Mouse (Mus musculus): ENCODE data around the gene Upk3b.

Upk3b gene

GRCm38 (mm10) chr5:136038258-136039214 lies at the start of gene Upk3b:
Gene Upk3b (plus strand): TSS chr5:136038496.
- DNase-seq (ENCODE audit: low spot score in 2 of 2): no peak

DNA sequence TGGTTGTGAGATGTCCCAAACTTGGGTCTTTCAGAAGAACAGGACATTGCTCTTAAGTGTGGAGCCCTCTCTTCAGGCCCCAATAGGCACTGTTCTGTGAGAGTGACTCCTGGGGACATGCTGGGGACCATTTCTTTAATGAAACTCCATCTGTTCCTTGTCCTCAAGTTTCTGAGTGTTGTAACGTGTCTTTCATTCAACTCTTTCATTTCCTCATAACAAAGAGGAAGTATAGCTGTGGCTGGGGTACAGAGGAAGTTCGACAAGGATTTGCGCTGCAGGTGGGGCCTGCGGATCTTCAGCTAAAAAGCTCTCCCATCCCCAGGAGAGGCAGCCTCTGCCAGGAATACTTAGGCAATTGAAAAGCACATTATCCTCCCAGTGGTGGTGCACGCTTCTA lies 47.7 kb upstream of the Upk3b start:
- peak; percentile 66 to 74 for DNase-seq (ENCODE audit: low spot score in 2 of 2)

- no peak for DNase-seq (ENCODE audit: low spot score in 2 of 2)
These were observed 44.8 kb upstream of the Upk3b start for GRCm38 (mm10) chr5:135993381-135993965.

DNA sequence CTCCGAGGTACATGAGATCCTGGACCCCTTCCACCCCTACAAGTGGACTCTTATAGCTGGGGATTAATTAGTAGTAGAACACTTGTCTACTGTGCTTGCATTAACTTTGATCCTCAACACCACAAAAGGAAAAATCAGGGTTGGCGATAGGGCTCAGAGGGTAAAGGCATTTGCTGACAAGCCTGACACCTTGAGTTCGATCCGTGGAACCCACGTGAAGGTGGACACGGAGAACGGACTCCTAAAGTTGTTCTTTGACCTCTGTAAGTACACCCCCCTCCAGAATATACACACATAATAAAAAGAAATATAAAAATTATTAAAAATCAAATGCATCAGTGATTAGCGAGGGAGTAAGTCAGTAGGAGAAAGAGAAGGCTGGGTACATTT lies 44.0 kb upstream of the Upk3b start:
- no peak for DNase-seq (ENCODE audit: low spot score in 2 of 2)

DNA sequence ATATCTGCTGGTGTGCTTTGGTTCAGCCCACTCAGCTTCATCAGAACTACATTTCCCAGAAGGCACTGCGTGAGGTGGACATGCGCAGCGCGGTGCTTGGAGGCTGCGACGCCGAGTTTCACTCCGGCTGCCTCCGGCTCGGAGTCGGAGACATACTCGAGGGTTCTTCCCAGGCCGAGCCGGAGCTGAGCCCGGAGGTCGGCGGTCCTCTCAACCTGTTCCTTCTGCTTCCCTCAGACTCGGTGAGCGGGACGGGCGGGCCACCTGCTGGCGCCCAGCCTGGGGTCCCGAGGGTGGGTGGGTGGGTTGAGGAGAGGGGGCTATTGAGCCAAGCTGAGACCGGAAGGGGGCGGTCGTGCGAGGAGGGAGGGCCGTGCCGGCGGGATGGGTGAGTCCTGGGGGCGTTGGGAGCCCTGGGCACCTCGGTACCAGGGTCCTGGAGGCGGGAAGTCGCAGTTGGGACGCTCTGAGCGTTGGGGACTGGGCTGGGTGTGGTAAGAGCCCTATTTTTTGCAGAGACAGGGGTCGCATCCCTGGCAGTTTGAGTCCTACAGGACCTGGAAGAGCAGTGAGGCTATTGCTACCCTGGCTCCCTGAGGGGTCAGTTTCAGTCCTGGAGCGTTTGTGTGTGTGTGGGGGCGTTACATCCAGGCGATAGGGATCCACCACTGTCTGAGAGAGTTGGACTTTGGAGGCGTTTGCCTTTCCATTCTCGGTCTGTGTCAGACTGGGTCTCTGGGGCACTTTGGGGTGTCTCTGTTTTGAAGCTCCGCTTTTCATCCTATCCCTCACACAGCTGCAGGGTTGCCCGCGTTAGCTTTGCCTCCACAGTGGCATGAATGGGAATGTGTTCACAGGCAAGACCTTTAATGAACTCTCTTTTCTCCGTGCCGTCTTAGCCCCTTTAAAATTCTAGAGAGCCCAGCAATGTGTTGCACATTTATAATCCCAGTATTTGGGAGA lies 43.3 kb upstream of the Upk3b start, which contains the start of gene Dtx2:
TSS of gene Dtx2 (plus strand) at position 76 of the 963 bp plus-strand sequence.
- peak; percentile 89 for DNase-seq (ENCODE audit: low spot score in 2 of 2)

GRCm38 (mm10) chr5:135996162-135996561 lies 42.1 kb upstream of the Upk3b start:
- DNase-seq (ENCODE audit: low spot score in 2 of 2): no peak

GRCm38 (mm10) chr5:136001222-136001621 lies 37.1 kb upstream of the Upk3b start:
- DNase-seq (ENCODE audit: low spot score in 2 of 2): no peak

- no peak for DNase-seq (ENCODE audit: low spot score in 2 of 2)
These were observed 36.0 kb upstream of the Upk3b start for GRCm38 (mm10) chr5:136002325-136002724.

GRCm38 (mm10) chr5:136002751-136003151 lies 35.5 kb upstream of the Upk3b start:
- no peak for DNase-seq (ENCODE audit: low spot score in 2 of 2)

GRCm38 (mm10) chr5:136004537-136004936 lies 33.8 kb upstream of the Upk3b start:
- DNase-seq (ENCODE audit: low spot score in 2 of 2): no peak

DNA sequence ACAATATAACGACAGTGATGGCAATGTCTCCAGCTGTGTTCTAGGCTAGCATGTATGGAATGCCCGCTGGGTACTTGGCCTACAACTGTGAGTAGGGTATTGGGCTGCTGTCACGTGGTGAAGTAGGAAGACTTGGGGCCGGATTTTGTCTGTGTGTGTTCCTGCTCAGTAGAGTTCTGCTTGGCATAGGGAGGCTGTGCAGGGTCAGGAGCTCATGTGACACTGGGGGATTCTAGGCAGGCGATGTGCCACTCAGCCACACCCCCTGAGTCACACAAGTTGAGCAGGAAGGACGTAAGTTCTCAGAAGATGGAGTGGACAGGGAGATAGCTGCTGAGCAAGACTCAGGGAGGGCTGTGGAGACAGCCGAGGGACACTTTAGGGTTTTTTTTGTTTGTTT lies 30.6 kb upstream of the Upk3b start:
- no peak for DNase-seq (ENCODE audit: low spot score in 2 of 2)

DNA sequence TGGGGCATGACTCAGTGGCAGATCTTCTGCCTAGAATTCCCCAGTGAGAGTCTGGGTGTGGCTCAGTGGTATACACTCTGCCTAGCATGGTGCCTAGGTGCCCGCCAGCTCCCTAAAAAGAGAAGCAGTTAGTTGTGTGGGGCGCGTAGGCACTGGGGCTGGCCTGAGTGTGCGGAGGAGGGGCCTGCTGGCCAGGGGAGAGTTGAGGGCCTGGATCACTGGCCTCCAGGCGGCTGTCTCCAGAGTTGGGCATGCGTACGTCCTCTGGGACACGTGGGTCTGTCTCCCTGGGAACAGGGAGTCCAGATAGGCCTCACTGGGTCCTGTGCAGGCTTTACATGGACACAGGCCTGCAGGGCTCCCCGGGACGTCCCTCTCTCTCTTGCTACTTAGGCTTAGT lies 23.4 kb upstream of the Upk3b start:
- no peak for DNase-seq (ENCODE audit: low spot score in 2 of 2)

DNA sequence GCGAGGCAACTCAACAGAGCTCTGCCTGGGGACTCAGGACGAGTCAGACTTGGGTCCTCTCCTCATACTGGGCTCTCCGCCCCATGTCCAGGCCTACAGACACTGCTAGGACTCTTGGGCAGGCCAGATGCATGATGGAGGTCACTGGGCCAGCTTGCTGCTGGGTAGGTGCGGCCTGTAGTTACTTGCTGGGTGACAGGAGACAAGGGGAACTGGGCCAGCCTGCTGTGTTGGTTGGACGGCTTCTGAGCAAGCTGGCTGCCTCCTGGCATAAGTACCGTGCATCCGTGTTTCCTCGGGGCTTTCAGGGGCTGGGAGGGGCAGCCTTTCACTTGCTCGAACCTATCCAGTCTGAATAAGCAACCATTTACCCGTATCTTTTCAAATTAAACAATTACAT lies 22.7 kb upstream of the Upk3b start:
- no peak for DNase-seq (ENCODE audit: low spot score in 2 of 2)

GRCm38 (mm10) chr5:136016014-136016876 lies 22.1 kb upstream of the Upk3b start:
- no peak for DNase-seq (ENCODE audit: low spot score in 2 of 2)

GRCm38 (mm10) chr5:136017262-136017661 lies 21.0 kb upstream of the Upk3b start:
- no peak for DNase-seq (ENCODE audit: low spot score in 2 of 2)

DNA sequence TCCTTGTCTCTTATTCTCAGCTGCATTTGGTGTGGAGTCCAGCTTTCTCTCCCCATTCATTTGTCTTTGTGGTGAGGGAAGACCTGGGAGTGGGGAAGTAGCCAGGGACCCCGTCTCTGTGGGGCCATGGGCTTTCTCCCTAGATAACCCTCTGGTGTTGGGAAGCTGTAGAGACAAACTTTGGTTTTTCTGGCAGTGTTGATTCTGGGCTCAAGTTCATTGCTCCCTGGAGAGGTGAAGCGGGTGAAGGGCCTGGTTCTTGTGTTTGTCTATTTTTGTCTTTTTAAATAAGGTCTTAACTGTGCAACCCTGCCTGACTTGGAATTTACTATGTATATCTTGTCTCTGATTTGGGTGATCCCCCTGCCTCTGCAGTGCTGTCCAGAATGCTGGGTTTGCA lies 19.6 kb upstream of the Upk3b start:
- DNase-seq (ENCODE audit: low spot score in 2 of 2): no peak

GRCm38 (mm10) chr5:136019907-136020306 lies 18.4 kb upstream of the Upk3b start:
- no peak for DNase-seq (ENCODE audit: low spot score in 2 of 2)

DNA sequence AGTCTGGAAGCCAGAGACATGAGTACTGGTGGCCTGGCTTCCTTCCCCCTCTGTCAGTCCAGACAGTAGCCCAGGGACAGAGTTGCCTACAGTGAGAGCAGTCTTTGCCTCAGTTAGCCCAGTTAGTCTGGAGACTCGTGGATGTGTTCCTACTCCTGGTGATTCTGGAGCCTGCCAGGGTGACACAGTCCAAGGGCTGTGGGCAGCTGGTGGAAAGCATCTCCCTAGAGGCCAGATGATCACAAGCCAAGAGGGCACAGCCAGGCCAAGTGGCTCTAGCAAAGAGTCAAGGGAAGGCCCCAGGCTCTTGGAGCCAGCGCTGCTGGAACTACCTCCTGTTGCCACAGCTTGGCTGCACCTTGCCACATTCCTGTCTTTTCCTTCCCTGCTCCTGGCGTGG lies 12.6 kb upstream of the Upk3b start:
- no peak for DNase-seq (ENCODE audit: low spot score in 2 of 2)

GRCm38 (mm10) chr5:136026859-136027258 lies 11.4 kb upstream of the Upk3b start:
- DNase-seq (ENCODE audit: low spot score in 2 of 2): no peak

- no peak for DNase-seq (ENCODE audit: low spot score in 2 of 2)
These were observed 10.5 kb upstream of the Upk3b start for GRCm38 (mm10) chr5:136027612-136028311.

All from spleen, postnatal 36 days (tissue).